Mouse (Mus musculus) thymus, adult 2 months (tissue): ENCODE measurements around the gene Fsip1.

ENCODE experiments used
- CTCF ChIP-seq: fragments of 200-500 bp; IDR thresholded peaks from 2 replicates; pipeline ENCODE4 v1.5.1; 2012; ENCODE audit warnings: mild to moderate bottlenecking, control low read depth, low read length, moderate library complexity, borderline replicate concordance; ENCODE audit not compliant: control insufficient read depth, poor library complexity, insufficient read depth; ENCODE audit errors: extremely low read depth
- POLR2A ChIP-seq: fragments of 200-500 bp; IDR thresholded peaks from 2 replicates; pipeline ENCODE4 v1.6.1; 2012; ENCODE audit warnings: mild to moderate bottlenecking, low read length, control low read depth, moderate library complexity; ENCODE audit not compliant: control insufficient read depth, poor library complexity, insufficient read depth; ENCODE audit errors: extremely low read depth

DNA sequence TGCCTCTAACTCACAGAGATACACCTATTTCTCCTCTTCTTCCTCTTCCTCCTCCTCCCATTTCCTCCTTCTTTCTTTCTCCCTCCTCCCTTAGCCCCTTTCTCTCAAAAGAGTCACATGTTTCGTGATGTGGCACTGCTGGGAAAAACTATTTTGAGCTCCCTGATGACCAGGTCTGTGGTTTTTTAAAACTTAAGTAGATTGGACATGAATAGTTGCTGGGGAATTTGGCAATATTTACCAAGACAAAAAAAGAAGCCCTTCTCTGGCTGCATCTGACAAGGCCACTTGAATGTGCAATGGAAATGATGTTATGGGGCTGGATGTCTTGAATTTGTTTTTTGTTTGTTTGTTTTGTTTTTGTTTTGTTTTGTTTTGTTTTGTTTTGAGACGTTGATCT lies 41.2 kb upstream of the Fsip1 start:
- no peak for TF ChIP-seq CTCF
- TF ChIP-seq POLR2A = no peak
